Mouse (Mus musculus) hindbrain, postnatal 0 days (tissue): ENCODE results near the gene Ap1b1. TPM values are rescaled to one million over a fixed set of nuclear protein-coding genes. Genes with fewer than 3 reads are reported as not detected.
A peak's percentile ranks its signal among the peaks of the same experiment; 100 is the strongest.

Source experiments
- ATAC-seq: fragments of 200-750 bp; cut with Nextera tagmentation; 2 replicates; pipeline ENCODE4 v1.8.0; 2017; ENCODE audit warnings: mild to moderate bottlenecking, moderate TSS enrichment, moderate library complexity
- DNase-seq: peaks from one replicate; pipeline ENCODE4 v3.0.0-alpha.2; 2015; ENCODE audit warnings: low spot score
- H3K27ac ChIP-seq: fragments of 300-500 bp; sonication (generic); 2 replicates; pipeline ENCODE4 v1.5.1; 2014; ENCODE audit warnings: mild to moderate bottlenecking
- H3K27me3 ChIP-seq: fragments of 300-500 bp; sonication (generic); 2 replicates; pipeline ENCODE4 v1.6.1; 2014; ENCODE audit warnings: low read length, mixed read lengths; ENCODE audit not compliant: insufficient read depth
- H3K36me3 ChIP-seq: fragments of 300-500 bp; sonication (generic); 2 replicates; pipeline ENCODE4 v1.6.1; 2014; ENCODE audit warnings: low read length, mixed read lengths; ENCODE audit not compliant: insufficient read depth
- H3K4me1 ChIP-seq: fragments of 300-500 bp; sonication (generic); 2 replicates; pipeline ENCODE4 v1.6.1; 2014; ENCODE audit warnings: antibody characterized with exemption, low read length, mixed read lengths; ENCODE audit not compliant: insufficient read depth
- H3K4me2 ChIP-seq: fragments of 300-500 bp; sonication (generic); 2 replicates; pipeline ENCODE4 v1.6.1; 2014; ENCODE audit warnings: low read depth, mild to moderate bottlenecking, low read length, moderate library complexity, mixed read lengths
- H3K4me3 ChIP-seq: fragments of 300-500 bp; sonication (generic); 2 replicates; pipeline ENCODE4 v1.5.1; 2014; ENCODE audit warnings: low read length
- H3K9ac ChIP-seq: fragments of 300-500 bp; sonication (generic); replicated peaks from 2 replicates; pipeline ENCODE4 v1.6.1; 2014; ENCODE audit warnings: mild to moderate bottlenecking, low read length, moderate library complexity, mixed read lengths
- H3K9me3 ChIP-seq: fragments of 300-500 bp; sonication (generic); 2 replicates; pipeline ENCODE4 v1.6.1; 2016; ENCODE audit warnings: low read length, mixed read lengths
- CTCF ChIP-seq: IDR thresholded peaks from 2 replicates; pipeline ENCODE4 v1.5.1; 2016; ENCODE audit warnings: antibody characterized with exemption, control low read depth, low read depth
- WGBS: fragments of 180-500 bp; shearing (Covaris S2); extraction: QIAGEN DNeasy Blood & Tissue Kit; methylation state at CpG from one replicate; pipeline ENCODE4 v1.1.7; 2014; 5-methylcytosine and 5-hydroxymethylcytosine counted together
- polyA plus RNA-seq: library from polyadenylated mRNA; unstranded; fragments of >200 nt; fragmentation: Nextera tagmentation; extraction: Ambion mirVana; gene quantifications from 2 replicates; pipeline ENCODE4 v1.2.1, GENCODE M21; 2015
- total RNA-seq: library from RNA; depleted of rRNA; stranded (reverse); fragments of >200 nt; gene quantifications from 2 replicates; pipeline ENCODE4 v1.2.3, GENCODE M21; 2014

Gene Ap1b1
- total and polyA plus RNA-seq, 2 experiments from 2014 or later, result 89.1 to 141 TPM

DNA sequence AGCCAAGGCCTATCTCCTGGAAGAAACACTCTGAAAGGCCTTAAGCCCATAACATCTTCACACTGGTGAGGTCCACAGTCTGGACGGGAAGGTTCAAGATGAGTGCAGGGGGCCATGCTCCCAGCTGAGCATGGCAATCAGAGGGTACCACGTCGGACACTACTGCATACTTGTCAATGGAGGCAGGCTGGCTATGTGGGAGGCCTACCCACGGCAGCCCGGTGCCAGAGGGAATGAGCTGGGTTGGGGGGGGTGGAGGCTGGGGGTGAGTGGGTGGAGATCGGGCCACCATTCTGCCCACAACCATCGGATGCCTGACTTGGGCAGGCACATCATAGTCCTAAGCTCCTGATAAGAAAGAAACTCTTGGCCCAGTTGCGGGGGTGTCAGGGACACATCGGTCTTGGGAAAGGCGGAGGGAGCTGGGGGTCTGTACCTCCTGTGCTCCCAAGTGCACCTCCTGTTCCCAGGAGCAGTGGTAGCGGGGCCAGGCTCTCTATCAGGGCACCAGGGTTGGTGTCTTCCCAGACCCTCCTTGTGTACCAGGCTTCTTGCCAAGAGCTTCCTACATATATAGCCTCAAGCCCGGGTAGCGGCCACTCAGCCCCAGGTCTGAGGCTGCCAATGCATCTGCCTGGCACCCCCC lies 76.4 kb downstream of the Ap1b1 start:
- Histone ChIP-seq H3K27me3 (peaks cover 16% of the 10 kb centered on the region), H3K36me3 (peaks cover 13% of the 10 kb centered on the region), H3K9me3 (no peaks in the 10 kb centered on the region), H3K4me1 (peaks cover 29% of the 10 kb centered on the region), H3K4me2 (0 out of 2 replicates have a peak overlapping the region, but pooled peaks have one; percentile 98), H3K27ac (no peak overlapping the region), H3K9ac (no peak overlapping the region), H3K4me3 (no peak overlapping the region)
- WGBS, result 57% methylated on average over 13 of the region's 13 CpGs
- ATAC-seq (no peak), DNase-seq (no peak)
- no peak for TF ChIP-seq CTCF

DNA sequence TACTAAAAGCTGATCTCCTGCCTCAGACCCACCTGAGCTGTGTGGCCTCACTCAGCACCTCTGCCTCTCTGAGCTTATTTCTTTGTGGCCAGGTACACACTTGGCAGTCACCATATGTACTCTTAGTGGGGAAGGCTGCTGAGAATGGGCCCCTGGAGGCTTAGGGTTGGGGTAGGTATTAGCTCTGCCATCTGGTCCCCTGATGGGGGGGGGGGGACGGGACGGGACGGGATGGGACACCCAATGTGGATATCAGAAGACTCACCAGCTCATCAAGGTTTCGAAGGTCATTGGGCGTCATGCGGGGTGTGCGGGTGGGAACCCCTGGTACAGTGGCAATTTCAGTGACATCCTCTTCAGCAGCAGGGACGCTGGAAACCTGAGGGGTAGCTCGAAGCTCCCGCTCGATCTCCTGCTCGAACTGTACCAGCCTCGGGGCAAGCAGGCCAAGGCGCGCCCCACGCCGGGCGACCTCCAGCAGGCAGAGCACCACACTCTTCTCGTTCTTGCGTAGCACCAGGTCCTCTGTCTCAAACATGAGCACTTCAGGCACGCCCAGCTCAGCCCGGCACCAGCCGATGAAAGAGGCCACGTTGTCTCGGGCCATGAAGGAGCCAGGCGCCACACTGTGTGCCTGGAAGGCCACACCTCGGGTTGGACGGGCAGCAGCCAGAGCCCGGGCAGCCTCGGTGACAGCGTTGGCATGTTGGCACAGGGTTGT lies 77.1 kb downstream of the Ap1b1 start:
- Histone ChIP-seq H3K4me1 (peaks cover 29% of the 10 kb centered on the region), H3K9me3 (no peaks in the 10 kb centered on the region), H3K36me3 (peaks cover 20% of the 10 kb centered on the region), H3K27me3 (peaks cover 16% of the 10 kb centered on the region), H3K4me3 (peak overlapping the region; percentile 75), H3K27ac (no peak overlapping the region), H3K9ac (0 out of 2 replicates have a peak overlapping the region, but pooled peaks have one; percentile 71), H3K4me2 (peak overlapping the region; percentile 98)
- DNase-seq (no peak), ATAC-seq (no peak)
- TF ChIP-seq CTCF, result no peak
- 47% methylated on average over 31 of the region's 31 CpGs for WGBS

DNA sequence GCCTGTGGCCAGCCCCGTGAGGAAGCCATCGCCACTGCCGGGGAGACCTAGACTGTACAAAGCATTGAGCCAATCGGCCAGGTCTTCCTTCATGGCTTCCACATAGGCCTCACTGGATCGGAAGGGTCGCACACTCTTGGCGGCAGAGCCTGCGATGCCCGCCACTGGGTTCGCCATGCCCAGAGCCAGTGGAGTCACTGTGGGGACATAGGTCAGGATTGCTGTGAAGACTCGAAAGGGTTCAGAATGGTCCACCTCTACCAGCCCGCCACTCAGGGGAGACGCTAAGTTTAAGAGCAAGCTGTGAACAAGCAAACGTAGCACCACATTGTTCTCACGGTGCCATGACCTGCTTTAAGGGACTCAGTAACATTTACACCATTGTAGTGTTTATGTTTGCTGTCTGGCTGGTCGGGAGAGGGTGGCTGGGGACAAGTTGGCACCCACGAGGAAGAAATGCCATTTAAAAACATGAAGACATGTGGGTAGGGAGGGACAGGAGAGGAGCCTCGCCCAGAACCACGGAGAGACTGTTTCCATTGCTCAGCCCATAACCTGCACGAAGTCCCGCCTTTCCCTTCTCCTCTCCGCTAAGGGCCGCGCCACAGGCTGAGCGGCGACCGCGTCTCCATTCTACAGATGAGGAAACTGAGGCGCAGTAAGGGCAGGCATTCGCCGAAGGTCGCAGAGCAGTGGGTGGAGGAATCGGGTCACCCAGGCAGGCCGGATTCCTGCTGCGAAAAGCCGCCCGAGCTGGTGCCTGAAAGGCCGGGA lies 77.8 kb downstream of the Ap1b1 start:
- Histone ChIP-seq H3K4me3 (peak overlapping the region; percentile 75), H3K27ac (0 out of 2 replicates have a peak overlapping the region, but pooled peaks have one; percentile 64), H3K9ac (peak overlapping the region; percentile 71), H3K9me3 (no peaks in the 10 kb centered on the region), H3K4me1 (peaks cover 29% of the 10 kb centered on the region), H3K27me3 (peaks cover 9% of the 10 kb centered on the region), H3K36me3 (peaks cover 27% of the 10 kb centered on the region), H3K4me2 (peak overlapping the region; percentile 98)
- ATAC-seq (peak; percentile 8; the same call in 1 of the 2 replicates), DNase-seq (peak; percentile 19)
- WGBS, result 16% methylated on average over 38 of the region's 38 CpGs
- TF ChIP-seq CTCF, result no peak

DNA sequence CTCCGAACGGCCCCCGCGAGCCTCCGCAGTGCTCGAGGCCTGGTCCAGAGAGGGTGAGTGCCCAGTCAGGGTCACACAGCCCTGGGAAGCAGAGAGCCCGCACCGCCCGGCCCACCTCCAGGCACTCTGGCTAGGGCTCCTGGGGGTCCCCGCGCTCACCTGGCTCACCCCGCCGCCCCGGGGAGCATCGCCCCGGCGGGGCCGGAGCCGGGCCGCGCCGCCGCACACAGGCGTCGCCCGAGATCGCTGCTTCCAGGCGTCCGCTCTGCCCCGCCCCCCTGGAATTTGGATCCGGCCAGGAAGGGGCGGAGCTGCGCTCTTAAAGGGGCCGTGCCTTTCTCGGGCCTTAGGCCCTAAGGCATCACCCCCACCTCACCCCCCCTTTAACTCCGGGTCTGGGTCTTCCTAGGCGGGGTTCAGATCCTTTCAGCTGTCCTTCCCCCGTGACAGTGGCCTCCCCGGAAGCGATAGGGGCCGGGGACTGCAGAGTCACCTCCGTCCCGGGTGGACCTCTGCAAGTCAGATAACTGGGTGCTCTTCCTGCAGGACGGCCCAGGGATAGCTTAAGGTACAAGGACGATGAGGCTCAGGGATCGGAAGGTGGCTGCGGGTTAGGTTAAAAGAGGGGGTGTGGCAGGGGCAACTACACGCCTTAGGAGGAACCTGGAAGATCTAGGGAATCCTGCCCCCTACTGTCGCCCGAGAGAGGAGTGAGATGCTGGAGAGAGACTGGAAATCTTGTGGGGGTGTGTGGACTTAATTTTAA lies 78.6 kb downstream of the Ap1b1 start, which contains the start of gene Gas2l1:
TSS of gene Gas2l1 (minus strand) at position 272 of the 766 bp plus-strand sequence.
- H3K27me3 ChIP-seq, result peaks cover 5% of the 10 kb centered on the region; the same call in 1 of the 2 replicates
- peak; percentile 92 for DNase-seq
- WGBS, result under 1% methylated on average over 47 of the region's 50 CpGs
- no peaks in the 10 kb centered on the region for H3K9me3 ChIP-seq
- H3K4me1 ChIP-seq, result peaks cover 29% of the 10 kb centered on the region
- peak; percentile 83 for ATAC-seq
- peaks cover 31% of the 10 kb centered on the region for H3K36me3 ChIP-seq
- peak within 1 kb of the TSS; percentile 64 for H3K27ac ChIP-seq
- H3K9ac ChIP-seq, result peak within 1 kb of the TSS; percentile 71
- TF ChIP-seq CTCF, result peak; percentile 73
- peak within 1 kb of the TSS; percentile 75 for H3K4me3 ChIP-seq
- peak within 1 kb of the TSS; percentile 98 for H3K4me2 ChIP-seq

DNA sequence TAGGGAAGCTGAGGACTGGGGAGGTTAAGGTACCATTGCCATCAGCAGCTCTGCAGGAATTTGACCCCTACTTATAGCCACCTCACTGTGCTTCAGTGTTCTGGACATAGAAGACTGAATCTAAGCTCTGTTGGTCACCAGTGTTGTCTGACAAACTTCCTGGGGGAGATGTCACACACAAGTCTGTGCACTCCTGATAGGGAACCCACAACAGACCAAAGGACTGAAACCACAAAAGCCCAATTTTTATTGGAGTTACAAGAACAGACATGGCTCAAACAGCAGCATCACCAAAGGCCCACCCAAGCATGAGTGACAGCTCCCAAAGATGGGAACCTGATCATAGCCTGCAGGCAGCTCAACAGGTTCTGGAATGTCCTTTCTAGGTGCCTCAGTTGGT lies 80.4 kb downstream of the Ap1b1 start:
- peaks cover 5% of the 10 kb centered on the region; the same call in 1 of the 2 replicates for H3K27me3 ChIP-seq
- H3K4me3 ChIP-seq, result no peak overlapping the region
- no peak for DNase-seq
- H3K4me2 ChIP-seq, result no peak overlapping the region
- no peak for TF ChIP-seq CTCF
- H3K4me1 ChIP-seq, result peaks cover 18% of the 10 kb centered on the region
- no peak overlapping the region for H3K27ac ChIP-seq
- no peak for ATAC-seq
- no peaks in the 10 kb centered on the region for H3K9me3 ChIP-seq
- peaks cover 43% of the 10 kb centered on the region for H3K36me3 ChIP-seq
- H3K9ac ChIP-seq, result no peak overlapping the region
